Mouse (Mus musculus) layer of hippocampus, adult 2 months (tissue): Measurements from ENCODE around the gene Prr5. TPM values are rescaled to one million over a fixed set of nuclear protein-coding genes. Genes with fewer than 3 reads are reported as not detected.
A peak's percentile ranks its signal among the peaks of the same experiment; 100 is the strongest.

ENCODE experiments used
- DNase-seq, 2 experiments: peaks; one replicate each; pipeline ENCODE4 v3.0.0; 2022; ENCODE audit warnings: low spot score in 2 of 2
- H3K27ac ChIP-seq: fragments of 200-600 bp; 2 replicates; pipeline ENCODE4 v1.8.1; 2022
- H3K4me3 ChIP-seq: fragments of 200-600 bp; 2 replicates; pipeline ENCODE4 v1.8.1; 2022; ENCODE audit warnings: mild to moderate bottlenecking
- CTCF ChIP-seq: fragments of 200-600 bp; conservative IDR thresholded peaks from 2 replicates; pipeline ENCODE4 v1.8.1; 2022; ENCODE audit warnings: antibody characterized with exemption, mild to moderate bottlenecking, moderate library complexity
- total RNA-seq, 2 experiments: library from RNA; stranded (reverse); gene quantifications; 2 replicates each; pipeline ENCODE4 v1.2.3; 2021

Prr5 gene
- total RNA-seq, 2 experiments from 2014 or later, result 15.5 to 16.9 TPM

DNA sequence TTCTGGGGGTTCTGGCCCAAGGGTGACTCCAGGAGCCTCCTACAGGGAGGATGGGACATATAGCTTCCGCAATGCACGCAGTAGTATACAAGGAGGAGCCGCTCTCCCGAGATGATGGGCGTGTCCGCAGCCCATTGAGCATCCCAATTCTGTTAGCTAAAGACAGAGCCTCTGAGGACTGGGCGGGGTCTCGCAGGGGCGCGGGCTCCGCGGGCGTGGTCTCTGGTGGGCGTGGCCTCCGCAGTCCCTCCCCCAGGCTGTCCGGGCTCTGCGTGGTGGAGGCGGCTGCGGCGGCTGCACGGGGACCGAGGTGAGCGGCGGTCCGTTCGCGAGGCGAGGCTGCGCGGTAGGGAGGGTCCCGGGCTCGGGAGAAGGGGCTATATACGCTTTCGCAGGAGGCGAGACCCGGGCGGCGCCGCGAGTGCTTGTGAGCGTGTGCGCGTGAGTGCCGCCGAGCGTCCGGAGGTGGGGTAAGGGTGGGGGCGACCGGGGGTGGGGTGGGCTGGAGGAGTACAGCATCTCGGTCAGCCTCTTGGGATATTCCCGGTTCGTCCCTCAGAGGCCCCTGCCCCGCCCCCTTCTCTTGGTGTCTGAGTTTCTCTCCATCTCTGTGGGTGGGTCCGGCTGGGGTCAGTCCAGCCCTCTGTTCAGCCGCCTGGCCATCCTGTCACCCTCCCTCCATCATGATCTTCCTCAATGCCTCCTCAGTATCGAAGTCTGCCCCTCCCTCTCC lies 6.3 kb upstream of the Prr5 start:
- TF ChIP-seq CTCF, result no peak
- peak overlapping the region; percentile 62 for H3K4me3 ChIP-seq
- H3K27ac ChIP-seq, result peak overlapping the region; percentile 84
- no peak for DNase-seq

DNA sequence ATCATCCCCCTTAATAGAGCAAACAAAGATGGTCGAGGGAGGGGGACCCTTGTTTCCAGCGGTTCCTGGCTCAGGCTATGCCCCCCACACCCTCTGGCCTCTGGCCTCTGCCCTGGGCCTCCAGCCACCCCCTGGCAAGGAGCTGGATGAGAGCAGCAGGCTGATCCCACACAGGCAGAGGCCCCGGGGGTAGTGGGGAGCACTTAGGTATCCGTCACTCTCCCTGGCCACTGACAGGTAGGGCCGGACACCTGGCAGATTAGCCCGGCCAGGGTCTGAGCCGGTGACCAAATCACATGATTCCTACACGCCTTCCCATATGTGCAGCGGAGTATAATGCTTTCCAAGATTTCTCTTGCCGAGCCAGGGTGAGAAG lies 5.7 kb upstream of the Prr5 start:
- Histone ChIP-seq H3K4me3 (peak overlapping the region; percentile 62), H3K27ac (peak overlapping the region; percentile 84)
- no peak for TF ChIP-seq CTCF
- DNase-seq, result no peak

- Histone ChIP-seq H3K4me3 (peak overlapping the region; percentile 62), H3K27ac (peak overlapping the region; percentile 84)
- no peak for DNase-seq
These were observed 4.6 kb upstream of the Prr5 start for GRCm38 (mm10) chr15:84664542-84665460.

DNA sequence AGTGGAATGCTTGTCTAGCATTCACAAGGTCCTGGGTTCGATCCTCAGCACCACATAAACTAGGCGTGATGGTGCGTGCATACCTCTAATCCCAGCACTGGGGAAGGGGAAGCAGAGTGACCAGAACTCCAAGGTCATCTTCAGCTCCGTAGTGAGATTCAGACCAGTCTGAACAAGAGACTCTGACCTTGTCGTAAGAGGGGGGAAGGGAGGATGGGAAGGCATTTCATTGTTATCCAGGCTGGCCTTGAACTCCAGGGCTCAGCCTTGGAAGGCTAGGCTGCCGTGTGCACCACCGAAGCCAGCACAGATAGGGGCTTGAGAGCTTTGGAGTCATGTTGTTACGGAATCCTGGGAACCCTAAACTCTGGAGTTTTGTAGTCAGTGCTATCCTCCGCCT lies 3.8 kb upstream of the Prr5 start:
- TF ChIP-seq CTCF, result no peak
- DNase-seq, result no peak
- Histone ChIP-seq H3K27ac (peak overlapping the region; percentile 84), H3K4me3 (no peak overlapping the region)

More at GRCm38 (mm10) chr15:84664542-84665460, 4.6 kb upstream of the Prr5 start:
- TF ChIP-seq CTCF, result no peak

DNA sequence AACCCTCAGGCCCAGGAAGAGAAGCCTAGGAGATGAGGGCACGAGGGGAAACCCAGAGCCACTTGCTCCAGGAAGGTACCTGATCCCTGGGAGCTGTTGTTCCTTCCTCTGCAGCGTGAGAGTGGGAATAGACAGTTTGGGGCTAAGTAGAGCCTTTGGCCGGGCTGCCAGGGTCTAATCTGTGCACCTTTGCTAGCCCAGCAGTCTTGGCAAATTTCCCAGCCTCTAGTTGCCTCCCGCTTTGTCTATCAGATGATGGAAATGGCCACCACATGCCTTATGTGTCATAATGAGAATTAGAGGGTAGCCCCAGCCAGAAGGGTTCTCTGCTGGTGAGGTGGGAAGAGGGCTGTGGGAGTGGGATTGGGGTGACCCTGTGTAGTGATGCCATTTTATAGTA lies 3.4 kb upstream of the Prr5 start:
- no peak overlapping the region for H3K4me3 ChIP-seq
- H3K27ac ChIP-seq, result peak overlapping the region; percentile 84
- no peak for DNase-seq
- no peak for TF ChIP-seq CTCF

DNA sequence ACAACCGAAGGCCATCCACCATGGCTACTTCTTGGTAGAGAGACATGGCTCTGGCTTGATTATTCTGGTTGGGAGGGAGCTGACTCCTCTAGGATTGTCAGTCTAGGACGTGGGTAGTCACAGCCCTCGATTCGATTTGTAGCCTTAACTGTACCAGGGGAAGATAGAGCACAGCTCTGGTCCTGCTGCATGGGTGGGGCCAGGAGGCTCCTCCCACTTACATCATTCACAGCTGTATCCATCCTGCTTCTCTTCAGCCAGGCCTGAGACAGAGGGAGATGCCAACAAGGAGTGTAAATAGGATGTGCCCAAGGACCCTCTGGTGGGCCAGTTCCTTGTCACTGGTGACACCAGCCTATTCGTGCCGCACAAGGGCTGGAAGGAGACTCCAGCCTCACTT lies 1.8 kb upstream of the Prr5 start:
- Histone ChIP-seq H3K4me3 (no peak overlapping the region), H3K27ac (no peak overlapping the region)
- no peak for TF ChIP-seq CTCF
- no peak for DNase-seq

DNA sequence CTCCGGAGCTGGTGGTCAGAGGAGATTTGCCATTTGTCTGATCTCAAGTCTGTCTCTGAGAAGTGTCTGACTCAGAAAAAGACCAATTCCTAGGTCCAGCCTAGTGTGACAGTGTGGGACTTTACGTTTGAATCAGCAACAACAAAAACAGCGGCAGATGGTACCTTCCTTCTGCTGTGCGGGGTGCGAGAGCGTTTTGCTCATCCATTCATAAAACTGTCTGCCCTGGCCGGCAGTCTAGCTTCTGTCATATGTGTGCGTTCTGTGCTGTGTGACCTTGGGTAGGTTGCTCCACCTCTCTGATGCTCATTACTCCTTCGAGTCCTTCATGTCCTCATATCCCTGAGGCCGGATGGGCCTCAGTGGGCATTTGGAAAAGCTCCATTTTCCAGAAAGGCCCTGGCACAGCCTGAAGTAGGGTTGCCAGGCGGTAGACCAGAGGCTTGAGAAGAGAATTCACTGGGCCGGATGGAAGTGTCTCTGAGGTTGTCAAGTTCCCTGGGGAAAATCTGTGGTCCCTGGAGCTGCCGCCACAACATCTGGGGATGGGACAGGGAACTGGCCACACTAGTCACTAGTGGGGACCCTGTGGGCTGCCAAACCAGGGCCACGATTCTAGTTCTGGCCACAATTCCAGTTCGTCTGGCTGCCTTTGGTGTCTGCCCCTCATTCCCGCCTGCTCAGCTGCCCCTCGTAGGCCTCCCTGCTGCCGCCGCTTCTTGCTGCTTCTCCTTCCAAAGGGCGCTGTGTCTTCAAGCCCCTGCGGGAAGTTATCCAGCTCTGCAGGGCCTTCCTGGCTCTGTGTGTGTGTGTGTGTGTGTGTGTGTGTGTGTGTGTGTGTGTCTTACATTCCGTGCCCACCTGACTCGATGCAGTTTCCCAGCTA lies 594 bp downstream of the Prr5 start:
- no peak for TF ChIP-seq CTCF
- peak overlapping the region; percentile 33; the same call in 1 of the 2 replicates for H3K27ac ChIP-seq
- H3K4me3 ChIP-seq, result no peak overlapping the region
- peak; percentile 41 to 51 for DNase-seq

- no peak for DNase-seq
- H3K27ac ChIP-seq, result no peak overlapping the region; the same call in 1 of the 2 replicates
These were observed 1.2 kb downstream of the Prr5 start for GRCm38 (mm10) chr15:84670657-84671055.

DNA sequence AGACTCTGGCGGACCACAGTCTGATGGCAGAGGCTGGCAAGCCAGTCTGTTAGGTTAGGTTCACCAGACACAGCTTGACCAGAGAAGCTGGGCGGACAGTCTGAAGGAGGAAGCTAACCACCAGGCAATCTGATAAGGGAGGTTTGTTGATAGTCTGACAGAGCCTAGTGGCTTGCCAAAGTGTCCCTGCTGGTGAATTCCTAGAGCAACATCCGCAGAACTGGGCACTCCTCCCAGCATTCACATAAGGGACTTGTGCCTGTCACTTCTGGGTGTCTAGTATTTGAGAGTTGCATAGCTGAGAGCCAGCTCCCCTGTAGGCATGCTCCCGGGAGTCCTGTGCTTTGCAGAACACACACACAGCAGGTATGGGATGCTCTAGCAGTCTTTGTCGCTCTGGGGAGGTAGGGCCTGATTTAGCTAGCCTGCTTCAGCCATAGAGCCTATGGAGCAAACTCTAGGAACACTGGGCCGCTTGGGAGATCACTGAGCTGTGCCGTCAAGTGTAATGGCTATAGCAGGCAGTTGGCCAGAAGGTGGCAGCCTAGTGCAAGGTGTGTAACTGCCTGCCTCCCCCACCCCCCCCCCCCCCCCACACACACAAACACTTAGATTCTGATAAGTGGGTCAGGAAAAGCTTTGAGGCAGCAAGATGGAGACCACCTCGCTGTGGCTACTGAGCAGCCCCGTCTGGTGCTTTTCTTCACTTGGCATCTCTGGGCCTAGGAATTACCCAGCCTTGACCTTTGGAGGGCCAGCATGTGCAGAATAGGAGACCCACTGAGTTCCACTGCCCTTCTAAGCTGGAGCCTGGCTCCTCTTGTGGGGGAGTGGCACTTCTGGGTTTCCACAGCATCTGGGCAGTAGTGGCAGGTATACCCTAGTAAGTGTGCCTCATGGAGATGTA lies 2.2 kb downstream of the Prr5 start:
- no peak overlapping the region for H3K4me3 ChIP-seq
- H3K27ac ChIP-seq, result no peak overlapping the region
- peak in 1 of 2 experiments; percentile 41 for DNase-seq
- peak; percentile 59 for TF ChIP-seq CTCF

More at GRCm38 (mm10) chr15:84670657-84671055, 1.2 kb downstream of the Prr5 start:
- TF ChIP-seq CTCF, result no peak
- no peak overlapping the region for H3K4me3 ChIP-seq

DNA sequence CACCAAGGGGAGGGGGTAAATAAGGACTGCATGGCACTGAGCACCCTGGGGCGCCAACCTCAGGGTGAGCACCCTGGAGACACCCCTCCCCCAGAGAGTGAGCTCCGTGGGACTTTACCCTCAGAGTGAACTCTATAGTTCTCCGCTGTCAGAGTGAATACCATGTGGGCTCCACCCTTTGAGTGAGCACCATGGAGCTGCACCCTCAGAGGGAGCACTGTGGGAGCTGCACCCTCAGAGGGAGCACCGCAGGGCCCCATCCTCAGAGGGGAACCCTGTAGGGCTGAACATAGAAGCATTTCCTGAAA lies 2.8 kb downstream of the Prr5 start:
- DNase-seq, result no peak
- no peak overlapping the region for H3K27ac ChIP-seq

DNA sequence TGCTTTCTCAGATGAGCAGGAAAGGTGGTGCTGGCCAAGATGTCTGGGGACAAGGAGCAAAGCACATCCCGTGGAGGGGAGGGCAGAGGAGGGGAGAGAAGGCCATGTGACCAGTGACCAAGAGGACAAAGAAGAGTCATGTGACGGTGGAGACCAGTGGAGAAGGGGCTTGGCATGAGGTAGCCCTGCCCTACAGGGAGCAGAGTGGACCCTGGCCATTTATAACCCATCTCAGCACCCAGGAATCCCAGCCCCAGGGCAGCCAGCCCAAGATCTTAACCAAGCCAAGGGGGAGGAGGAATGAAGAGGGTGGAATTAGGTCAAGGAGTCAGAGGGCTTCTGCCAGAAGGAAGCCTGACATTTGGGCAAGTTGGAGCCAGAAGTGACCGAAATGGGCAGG lies 3.2 kb downstream of the Prr5 start:
- no peak for TF ChIP-seq CTCF
- no peak overlapping the region for H3K4me3 ChIP-seq
- no peak for DNase-seq
- H3K27ac ChIP-seq, result no peak overlapping the region

More for the DNA sequence above, 2.8 kb downstream of the Prr5 start:
- no peak for TF ChIP-seq CTCF
- no peak overlapping the region for H3K4me3 ChIP-seq
